Mouse (Mus musculus): Measurements from ENCODE around the gene St6galnac1.
"Not testable (repeated sequence)": the region's sequence is repeated elsewhere in the genome, so short reads cannot be mapped to it uniquely, and the experiment has no call there.

The St6galnac1 gene

GRCm38 (mm10) chr11:116775407-116775806 is at the start of gene St6galnac1:
St6galnac1 (minus strand) TSS chr11:116775507.
- DNase-seq (ENCODE audit: low read depth in 2 of 2, low spot score in 2 of 2): no peak

GRCm38 (mm10) chr11:116823885-116824284 is 48.6 kb upstream of the St6galnac1 start:
- not testable (repeated sequence) for DNase-seq (ENCODE audit: low read depth in 2 of 2, low spot score in 2 of 2)

GRCm38 (mm10) chr11:116823255-116823654 is 47.9 kb upstream of the St6galnac1 start:
- DNase-seq (ENCODE audit: low read depth in 2 of 2, low spot score in 2 of 2): no peak

GRCm38 (mm10) chr11:116822626-116823025 is 47.3 kb upstream of the St6galnac1 start:
- DNase-seq (ENCODE audit: low read depth in 2 of 2, low spot score in 2 of 2): no peak

- DNase-seq (ENCODE audit: low read depth in 2 of 2, low spot score in 2 of 2): no peak
Measured at GRCm38 (mm10) chr11:116822215-116822614, 46.9 kb upstream of the St6galnac1 start.

DNA sequence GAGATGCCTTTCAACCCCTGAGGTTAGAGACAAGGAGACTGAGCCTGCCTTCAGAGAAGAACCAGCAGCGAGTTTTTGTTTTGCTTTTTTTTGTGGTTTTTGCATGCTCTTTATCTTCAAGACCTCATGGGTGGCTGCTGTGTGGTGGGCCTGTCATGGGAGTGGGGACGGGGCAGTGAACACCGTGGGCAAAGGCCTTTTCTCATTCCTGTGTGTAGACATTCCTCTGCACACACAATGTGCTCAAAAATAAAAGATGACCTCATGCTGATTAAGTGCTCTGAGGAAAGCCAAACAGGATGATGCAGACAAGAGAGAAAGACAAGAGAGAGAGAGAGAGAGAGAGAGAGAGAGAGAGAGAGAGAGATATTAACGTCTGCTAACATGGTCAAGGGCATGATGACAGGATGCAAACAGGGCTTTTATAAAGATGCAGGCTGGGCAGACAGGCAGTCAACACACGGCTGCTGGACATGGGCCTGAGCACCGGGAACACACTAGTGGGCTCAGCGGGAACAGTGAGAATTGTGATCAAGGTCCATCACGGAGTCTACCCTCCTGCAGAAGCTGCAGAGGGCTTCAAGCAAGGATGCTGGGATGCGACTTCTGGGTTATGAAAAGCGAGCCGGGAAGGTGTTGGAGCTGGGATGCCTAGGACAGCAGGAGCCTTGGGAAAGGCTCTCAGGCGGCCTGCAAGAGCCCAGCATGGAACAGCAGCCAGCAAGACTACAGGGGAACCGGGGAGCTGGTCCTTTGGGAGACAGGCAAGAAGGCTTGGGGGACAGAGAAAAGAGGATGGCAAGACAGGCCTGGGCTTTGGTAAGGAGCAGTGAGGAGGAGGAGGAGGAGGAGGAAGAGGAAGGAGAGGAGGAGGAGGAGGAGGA is 46.0 kb upstream of the St6galnac1 start:
- DNase-seq (ENCODE audit: low read depth in 2 of 2, low spot score in 2 of 2): no peak

DNA sequence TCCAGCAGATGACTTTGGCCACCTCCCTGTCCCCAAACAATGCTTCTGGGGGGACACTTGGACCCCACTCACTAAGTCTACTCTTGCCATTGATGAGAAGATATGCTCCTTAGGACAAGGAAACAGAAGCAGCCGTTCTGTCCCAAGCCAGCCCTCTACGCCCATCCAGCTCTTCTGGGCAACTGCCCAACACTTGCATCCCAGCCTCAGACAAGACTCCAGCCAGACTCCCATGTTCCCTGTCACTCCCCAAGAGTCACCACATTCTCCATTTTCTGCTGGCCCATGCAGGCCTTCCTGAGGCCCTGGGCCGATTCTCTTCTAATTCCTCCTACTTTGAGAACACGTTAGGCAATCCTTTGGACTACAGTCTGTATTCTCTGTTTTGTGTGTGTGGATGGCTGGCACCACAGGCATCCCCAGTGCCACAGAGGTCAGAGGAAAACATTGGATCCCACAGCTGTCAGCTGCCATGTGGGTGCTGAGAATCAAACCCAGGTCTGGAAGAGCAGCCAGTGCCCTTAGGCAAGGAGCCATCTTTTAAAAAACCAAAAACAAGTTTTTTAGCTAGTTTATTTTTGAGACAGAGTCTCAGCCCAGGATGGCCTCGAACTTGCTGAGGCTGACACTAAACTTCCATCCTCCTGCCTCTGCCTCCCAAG is 44.8 kb upstream of the St6galnac1 start:
- DNase-seq (ENCODE audit: low read depth in 2 of 2, low spot score in 2 of 2): no peak

GRCm38 (mm10) chr11:116818722-116819121 is 43.4 kb upstream of the St6galnac1 start:
- DNase-seq (ENCODE audit: low read depth in 2 of 2, low spot score in 2 of 2): no peak

- no peak for DNase-seq (ENCODE audit: low read depth in 2 of 2, low spot score in 2 of 2)
Measured at GRCm38 (mm10) chr11:116817567-116817966, 42.3 kb upstream of the St6galnac1 start.

DNA sequence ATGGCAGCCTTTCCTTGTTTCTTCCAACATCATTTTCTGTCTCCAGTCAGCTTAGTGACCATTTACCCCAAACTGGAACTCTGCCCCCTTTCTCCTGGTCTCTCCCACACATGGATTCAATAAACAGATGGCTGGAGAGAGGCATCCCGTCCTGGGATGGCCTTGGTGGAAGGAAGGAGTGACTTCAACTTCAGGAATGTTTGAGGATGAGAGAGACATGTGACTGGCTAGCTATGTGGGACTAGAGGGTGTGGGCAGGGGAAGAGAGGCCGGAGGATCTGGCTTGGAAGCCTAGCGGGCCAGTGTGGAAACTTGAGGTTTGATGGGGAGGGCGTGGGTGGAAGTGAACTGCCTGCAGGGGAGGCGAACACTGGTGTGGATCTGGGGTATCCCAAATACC is 41.5 kb upstream of the St6galnac1 start:
- no peak for DNase-seq (ENCODE audit: low read depth in 2 of 2, low spot score in 2 of 2)

GRCm38 (mm10) chr11:116814884-116815415 is 39.6 kb upstream of the St6galnac1 start:
- no peak for DNase-seq (ENCODE audit: low read depth in 2 of 2, low spot score in 2 of 2)

- DNase-seq (ENCODE audit: low read depth in 2 of 2, low spot score in 2 of 2): no peak
Measured at GRCm38 (mm10) chr11:116814076-116814883, 39.0 kb upstream of the St6galnac1 start.

DNA sequence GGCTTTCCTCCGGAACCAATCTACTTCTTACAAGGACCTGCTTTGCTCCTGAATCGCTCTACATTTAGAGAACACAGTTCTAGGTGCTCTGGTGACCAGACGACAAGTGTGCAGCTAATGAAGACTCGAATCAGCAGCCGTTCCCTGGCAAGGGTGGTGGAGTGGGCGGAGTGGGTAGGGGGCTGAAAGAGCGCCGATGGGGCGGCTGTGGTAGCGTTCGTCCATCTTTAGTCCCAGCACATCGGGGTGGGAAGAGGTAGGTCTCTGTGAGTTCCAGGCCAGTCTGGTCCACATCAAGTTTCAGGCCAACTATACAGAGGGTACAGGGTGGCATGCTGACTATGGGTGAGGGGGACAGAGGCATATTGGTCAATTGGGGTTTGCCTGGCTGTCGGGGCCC is 38.3 kb upstream of the St6galnac1 start:
- no peak for DNase-seq (ENCODE audit: low read depth in 2 of 2, low spot score in 2 of 2)

GRCm38 (mm10) chr11:116812793-116813529 is 37.7 kb upstream of the St6galnac1 start:
- no peak for DNase-seq (ENCODE audit: low read depth in 2 of 2, low spot score in 2 of 2)

DNA sequence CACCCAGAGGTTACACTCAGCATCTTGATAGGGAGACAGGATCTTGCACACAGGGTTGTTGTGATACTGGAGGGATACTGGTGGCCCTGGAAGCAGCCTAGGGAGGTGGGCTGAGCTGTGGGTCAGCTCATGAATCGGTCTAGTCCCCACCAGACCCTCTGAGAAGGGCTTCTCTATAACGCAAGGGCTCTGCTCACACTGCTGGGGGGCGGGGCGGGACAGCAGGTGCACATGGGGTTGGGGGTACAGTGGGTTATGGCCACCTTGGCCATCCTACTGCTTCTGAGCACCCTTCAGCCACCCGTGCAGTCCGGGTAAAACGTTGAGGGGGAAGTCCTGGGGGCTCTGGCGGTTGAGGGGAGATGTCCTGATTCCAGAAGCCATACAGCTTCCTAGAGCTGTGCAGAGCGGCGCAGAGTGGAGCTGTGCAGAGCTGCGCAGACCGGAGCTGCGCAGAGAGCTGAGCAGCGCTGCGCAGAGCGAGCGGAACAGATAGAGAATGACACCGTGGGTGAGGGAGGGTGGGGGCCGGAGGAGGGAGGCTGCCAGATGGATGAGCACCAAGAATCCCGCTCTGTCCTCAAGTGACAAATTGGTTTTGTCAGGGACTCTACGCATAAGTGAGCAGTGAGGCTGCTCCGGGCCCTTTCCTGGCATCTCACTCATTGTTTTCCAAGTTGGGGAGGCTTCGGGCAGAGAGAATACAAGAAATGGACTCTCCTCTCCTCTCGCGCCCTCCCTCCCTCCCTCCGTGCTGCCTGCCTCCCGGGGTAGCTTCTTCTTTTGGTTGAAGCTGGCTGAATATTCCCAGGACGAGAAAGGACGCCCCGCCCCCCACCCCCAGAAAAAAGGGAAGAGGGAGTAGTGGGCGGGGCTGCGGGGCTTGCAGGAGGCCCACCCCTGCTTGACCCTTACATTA is 35.9 kb upstream of the St6galnac1 start:
- DNase-seq (ENCODE audit: low read depth in 2 of 2, low spot score in 2 of 2): no peak

- no peak for DNase-seq (ENCODE audit: low read depth in 2 of 2, low spot score in 2 of 2)
Measured at GRCm38 (mm10) chr11:116810528-116810927, 35.2 kb upstream of the St6galnac1 start.

- no peak for DNase-seq (ENCODE audit: low read depth in 2 of 2, low spot score in 2 of 2)
Measured at GRCm38 (mm10) chr11:116809520-116809919, 34.2 kb upstream of the St6galnac1 start.

DNA sequence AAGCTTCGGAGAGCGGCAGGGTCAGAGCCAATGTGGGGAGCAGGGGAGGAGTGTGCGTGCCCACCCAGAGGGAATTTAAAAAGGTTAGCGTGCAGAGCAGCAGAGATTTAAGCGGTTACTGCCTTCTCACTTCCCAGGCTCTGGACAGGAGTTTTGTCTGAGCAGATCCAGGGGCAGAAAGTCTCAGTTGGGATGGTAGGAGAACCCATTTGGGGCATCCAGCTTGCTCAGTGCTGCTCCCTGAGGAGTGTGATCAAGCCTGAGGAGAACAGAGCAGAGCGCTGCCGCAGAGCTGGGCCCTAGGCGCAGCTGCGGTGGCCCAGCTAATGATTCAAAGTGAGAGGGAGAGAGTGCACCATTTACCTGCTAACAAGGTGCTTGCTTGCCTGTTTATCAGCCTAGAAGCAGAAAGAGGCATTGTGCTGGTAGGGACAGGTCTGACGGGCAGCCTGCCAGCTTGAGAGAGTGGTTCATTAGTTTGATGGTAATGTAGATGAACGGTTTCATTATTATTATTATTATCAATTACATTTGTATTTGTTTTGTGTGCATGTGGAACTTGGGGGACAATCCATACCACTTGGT is 33.6 kb upstream of the St6galnac1 start:
- no peak for DNase-seq (ENCODE audit: low read depth in 2 of 2, low spot score in 2 of 2)

DNA sequence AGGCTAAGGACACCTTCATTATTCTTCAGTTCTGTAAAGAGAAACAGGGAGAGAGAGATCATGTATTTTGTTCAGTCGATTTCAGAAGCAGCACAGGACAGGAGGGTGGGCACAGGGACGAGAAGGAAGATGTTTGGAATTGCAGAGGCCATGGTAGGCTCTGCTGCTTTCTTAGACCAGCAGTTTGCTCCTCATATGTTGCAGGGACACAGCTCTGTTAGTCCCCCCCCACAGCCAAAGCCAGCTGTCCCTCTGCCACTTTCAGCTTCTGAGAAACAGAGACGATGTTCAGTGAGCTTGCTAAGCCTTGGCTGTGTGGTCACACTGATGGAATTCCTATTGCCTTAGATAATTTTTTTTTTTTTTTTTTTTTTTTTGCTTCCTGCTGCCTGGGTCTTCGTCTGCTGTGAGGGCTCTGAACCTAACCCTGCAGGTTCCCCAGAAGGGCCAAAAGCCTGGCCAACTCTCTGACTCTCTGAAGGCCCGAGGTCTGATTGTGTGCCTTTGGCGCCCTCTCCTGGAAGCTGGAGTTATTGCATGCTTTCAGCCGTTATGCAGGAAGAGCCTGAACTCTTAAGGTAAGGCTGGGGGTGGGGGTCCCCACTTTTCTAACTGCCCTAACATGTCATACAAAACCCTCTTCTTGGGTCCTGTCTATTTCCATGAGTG is 32.8 kb upstream of the St6galnac1 start:
- DNase-seq (ENCODE audit: low read depth in 2 of 2, low spot score in 2 of 2): peak; percentile 66 to 75
